Mouse (Mus musculus) yolk sac, embryonic 10.5 days (tissue): ENCODE data around the gene Mgat5.

Source experiments
- DNase-seq: peaks from one replicate; pipeline ENCODE4 v3.0.0-alpha.2; 2017; ENCODE audit warnings: low spot score

Gene Mgat5

GRCm38 (mm10) chr1:127307361-127307760 lies 102.5 kb downstream of the Mgat5 start:
- no peak for DNase-seq

DNA sequence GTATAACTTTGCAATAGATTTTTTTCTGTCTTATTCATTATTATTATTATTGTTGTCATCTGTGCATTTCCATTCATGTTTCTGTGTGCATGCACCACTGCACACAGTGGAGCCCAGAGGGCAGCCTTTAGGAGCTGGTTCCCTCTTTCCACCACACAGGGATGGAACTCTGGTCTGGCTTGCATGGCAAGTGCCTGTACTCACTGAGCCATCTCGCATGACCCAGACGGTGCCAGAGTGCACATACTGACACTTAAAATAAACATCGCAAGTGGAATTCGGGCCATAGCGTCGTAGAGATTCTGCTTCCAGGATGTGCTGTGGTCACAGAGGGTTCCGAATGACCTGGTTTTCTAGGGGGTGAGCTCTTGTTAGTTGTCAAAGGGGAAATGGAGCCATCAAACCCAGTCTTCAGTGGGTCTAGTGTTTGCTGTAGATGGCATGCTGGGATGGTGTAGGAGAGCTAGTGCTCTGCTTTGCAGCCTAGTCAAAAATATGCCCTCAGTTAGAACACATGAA lies 103.5 kb downstream of the Mgat5 start:
- DNase-seq = no peak

DNA sequence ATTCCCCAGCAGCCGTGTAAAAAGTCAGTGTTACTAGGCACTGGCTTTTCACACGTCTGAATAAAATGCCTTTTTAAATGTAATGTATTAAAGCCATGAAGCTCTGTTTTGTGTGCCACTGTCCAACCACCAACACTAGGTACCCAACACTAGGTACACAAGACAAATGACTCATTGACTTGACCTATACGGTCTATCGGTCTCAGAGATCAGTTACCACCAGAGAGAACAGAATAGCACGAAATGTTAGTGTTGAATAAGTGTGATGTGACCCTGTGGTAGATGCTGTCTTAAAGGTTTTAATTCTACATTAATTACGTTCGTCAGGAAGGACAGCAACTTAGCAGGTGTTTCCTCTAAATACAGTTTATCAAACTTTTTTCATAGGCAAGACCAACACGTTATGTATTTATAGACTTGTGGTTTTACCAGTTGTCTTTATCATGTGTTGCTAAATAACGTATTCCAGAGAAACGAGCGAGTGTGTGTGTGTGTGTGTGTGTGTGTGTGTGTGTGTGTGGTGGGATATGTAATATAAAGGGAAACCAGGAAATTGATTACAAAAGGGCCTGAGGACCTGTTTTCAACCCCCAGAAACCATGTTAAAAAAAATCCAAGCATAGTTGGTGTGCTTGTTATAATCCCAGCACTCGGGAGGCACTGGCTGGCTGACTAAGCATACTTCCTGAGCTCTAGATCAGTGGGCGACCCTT lies 104.3 kb downstream of the Mgat5 start:
- DNase-seq = no peak

GRCm38 (mm10) chr1:127310011-127310410 lies 105.2 kb downstream of the Mgat5 start:
- DNase-seq = no peak

DNA sequence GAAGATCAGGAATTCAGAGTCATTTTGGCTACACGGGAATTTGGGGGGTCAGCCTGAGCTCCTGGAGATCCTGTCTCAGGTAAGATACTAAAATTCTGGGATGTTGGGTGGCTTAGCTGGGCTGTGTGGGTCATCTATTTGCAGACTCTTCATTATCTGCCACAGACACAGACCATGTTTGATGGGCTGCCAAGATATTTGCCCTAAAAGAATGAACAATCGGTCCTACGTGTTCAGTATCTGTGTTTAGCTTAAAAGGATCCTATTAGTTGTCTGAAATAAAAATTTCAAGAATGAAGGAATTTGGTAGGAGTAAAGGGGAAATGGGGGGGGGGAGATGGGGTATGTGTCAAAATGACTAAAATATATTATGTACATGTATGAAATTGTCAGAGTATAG lies 105.9 kb downstream of the Mgat5 start:
- DNase-seq = no peak

- no peak for DNase-seq
These were observed 109.0 kb downstream of the Mgat5 start for GRCm38 (mm10) chr1:127313652-127314350.

- DNase-seq = no peak
These were observed 111.2 kb downstream of the Mgat5 start for GRCm38 (mm10) chr1:127315763-127316627.

GRCm38 (mm10) chr1:127316651-127317050 lies 111.8 kb downstream of the Mgat5 start:
- DNase-seq = no peak

DNA sequence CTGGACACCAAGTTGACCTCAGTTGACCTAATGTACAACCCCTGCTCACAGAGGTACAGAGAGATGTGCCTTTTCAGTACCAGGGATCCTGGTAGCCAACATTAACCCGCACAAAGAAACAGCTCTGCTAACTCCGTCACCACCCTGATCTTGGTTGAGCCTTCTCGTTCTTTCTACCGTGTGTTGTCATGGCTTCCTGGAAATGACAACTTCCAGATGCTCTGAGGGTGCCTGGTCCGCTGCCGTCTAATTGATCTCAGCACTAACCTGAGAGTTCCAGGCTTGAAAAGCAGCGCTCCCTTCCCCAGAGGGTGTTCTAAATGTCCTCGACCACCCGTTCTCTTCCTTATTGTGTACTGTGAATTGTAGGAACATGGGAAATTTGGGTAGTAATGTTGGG lies 112.7 kb downstream of the Mgat5 start:
- no peak for DNase-seq

DNA sequence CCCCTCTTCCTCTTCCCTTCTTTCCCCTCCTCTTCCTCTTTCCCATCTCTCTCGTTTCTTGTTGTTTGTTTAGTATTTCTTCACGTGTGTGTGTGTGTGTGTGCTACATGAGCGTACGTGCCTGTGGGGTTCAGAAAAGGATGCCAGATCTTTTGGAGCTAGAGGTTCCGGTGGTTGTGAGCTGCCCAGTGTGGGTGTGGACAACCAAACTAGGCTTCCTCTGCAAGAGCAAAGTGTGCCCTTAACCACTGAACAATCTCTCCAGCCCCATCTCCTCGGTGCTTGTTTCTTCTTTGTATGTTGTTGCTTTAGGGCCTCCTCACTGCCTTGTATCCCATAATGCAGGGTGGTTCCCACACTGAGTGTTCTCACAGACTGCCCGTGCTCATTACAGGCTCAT lies 113.7 kb downstream of the Mgat5 start:
- DNase-seq = no peak

DNA sequence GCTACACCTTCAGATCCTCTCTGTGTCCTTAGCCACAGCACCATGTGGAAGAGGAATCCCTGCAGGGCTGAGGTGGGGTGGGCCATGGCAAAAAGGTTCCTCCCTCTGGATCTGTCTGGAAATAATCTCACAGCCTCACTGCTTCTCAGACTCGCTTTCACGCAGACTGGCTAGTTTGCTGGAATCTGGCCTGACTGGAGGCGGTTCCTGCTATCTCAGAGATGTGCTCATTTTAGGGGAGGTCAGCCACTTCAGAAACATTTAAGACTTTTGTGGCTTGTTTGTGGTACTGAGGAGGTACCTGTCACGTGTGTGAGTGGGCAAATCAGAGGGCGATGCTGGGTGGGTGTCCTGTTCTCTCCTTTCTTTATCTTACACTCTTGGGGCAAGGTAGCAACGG lies 115.0 kb downstream of the Mgat5 start:
- DNase-seq = no peak

DNA sequence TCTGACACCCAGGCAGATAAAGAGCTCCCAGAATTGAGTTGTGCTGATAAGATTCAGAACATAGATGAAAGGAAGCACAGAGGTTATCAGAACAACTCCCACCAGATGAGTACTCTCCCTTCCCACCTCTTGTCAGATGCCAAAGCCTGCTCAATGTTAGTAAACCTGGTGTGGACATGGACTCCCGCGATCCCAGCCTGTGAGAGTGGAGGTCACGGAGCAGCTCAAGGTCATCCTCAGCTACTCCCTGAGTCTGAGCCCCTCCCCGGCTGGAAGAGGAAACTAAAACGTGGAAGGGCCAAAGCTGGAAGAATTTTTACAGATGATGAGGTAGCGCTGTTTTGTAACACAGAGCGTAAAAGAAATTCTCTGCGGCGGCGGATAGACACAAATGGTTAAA lies 116.1 kb downstream of the Mgat5 start:
- DNase-seq = peak; percentile 9

- no peak for DNase-seq
These were observed 116.8 kb downstream of the Mgat5 start for GRCm38 (mm10) chr1:127321638-127322037.

DNA sequence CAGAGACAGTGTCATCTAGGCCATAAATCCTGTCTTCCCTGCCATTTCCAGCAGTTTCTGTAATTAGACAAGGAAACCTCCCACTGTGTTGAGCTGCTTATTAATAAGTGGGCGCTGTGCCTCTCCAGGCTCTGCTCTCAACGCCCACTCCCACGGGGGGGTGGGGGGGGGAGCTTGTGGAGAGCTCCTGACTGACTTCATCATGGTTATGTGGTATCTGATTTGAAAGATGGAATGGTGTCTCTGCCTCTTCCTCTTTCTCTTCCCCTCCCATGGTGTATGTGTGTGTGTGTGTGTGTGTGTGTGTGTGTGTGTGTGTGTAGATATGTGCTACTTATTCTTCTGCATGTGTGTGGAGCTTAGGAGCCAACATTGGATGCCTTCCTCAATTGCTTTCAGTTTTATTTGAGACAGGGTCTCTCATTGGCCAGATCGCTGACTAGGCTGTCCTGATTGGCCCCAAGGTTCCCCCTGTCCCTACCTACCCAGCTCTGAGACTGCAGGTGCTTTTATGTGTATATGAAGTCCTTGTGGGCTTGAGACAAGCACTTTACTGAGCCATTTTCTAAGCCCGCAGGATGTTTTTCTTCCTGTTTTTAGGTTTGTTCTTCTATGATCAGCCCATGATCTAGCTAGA lies 117.5 kb downstream of the Mgat5 start:
- DNase-seq = no peak

DNA sequence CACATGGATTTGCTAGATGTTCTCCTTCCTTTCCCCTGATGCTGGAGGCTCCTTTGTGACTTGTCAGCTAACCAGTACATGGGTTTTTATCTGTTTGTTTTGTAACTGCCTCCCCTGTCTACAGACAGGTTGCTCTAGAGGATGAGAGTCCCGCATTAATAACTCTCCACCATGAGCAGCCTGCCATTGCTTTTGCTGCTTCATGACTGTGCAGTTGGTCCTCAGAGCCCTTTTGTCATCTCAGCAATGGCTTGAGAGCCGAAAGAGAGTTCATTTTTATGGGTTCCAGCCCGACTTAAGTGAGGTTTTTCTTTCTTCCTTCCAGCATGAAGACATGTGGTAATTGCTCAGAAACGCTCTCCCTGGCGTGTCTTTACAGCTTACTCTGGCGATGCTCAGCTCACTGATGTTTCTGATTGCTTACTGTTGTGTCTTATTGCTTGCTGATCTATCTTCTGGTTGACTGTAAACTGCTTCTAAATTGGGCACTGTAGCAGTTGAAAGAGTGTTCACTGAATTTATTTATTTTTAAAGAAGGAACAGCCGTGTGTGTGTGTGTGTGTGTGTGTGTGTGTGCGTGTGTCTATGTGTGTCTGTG lies 120.9 kb downstream of the Mgat5 start:
- DNase-seq = no peak

GRCm38 (mm10) chr1:127327773-127328172 lies 123.0 kb downstream of the Mgat5 start:
- no peak for DNase-seq

GRCm38 (mm10) chr1:127328354-127328875 lies 123.6 kb downstream of the Mgat5 start:
- no peak for DNase-seq

- no peak for DNase-seq
These were observed 125.0 kb downstream of the Mgat5 start for GRCm38 (mm10) chr1:127329810-127330209.

GRCm38 (mm10) chr1:127337740-127338139 lies 132.9 kb downstream of the Mgat5 start:
- no peak for DNase-seq

- no peak for DNase-seq
These were observed 134.1 kb downstream of the Mgat5 start for GRCm38 (mm10) chr1:127338833-127339487.

GRCm38 (mm10) chr1:127340296-127340695 lies 135.5 kb downstream of the Mgat5 start:
- no peak for DNase-seq
